Mouse (Mus musculus): Measurements from ENCODE around the gene Acrbp.

Acrbp gene

DNA sequence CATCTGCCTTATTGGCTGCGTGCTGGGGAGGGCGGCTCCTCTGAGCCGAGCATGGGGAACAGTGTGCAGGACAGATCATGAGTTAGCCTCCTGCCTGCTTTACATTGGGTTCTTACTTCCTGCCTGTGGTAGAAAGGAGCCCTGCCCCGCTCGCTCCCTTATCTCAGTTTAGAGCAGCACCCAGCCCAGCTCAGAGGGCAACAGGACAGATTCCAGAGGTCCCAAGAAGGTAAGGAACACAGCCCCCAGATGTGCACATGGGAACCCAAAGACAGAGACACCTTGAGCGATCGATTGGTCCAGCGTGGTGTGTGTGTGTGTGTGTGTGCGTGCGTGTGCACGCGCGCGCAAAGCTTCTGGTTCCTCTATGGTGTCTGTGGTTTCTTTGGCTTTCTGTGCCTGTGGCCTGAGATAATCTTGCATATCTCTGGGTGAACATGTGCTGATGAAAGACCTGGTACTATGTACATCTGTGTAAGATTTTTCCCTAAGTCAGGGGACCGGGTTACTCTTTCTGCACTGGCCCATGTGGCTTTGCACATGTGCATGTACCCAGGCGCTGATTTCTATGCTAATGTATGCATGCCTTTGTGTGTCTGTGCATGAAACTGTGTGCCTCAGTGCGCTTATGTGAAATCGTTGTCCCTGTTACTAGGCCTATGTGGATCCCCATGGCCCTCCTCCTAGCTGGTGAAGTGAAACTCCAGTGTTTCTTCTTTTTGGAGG, 21.8 kb downstream of the Acrbp start:
- no peak for DNase-seq (ENCODE audit: low read depth, low spot score)

DNA sequence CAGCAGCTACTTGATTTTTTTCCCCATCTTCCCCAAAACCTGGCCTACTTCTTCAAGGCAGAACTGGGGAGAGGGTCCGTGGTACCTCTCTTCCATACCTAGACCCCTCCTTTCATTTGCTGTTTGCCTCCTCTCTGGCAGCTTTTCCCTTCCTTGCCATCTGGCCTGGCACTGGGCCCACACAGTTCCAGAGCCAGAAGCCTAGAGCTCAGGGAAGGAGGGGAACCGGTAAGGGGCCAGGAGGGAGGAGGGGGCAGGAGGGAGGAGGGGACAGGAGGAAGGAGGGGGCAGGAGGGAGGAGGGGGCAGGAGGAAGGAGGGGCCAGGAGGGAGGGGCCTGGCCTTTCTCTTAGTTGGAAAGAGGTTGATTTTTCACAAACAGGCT, 22.4 kb downstream of the Acrbp start:
- no peak for DNase-seq (ENCODE audit: low read depth, low spot score)

DNA sequence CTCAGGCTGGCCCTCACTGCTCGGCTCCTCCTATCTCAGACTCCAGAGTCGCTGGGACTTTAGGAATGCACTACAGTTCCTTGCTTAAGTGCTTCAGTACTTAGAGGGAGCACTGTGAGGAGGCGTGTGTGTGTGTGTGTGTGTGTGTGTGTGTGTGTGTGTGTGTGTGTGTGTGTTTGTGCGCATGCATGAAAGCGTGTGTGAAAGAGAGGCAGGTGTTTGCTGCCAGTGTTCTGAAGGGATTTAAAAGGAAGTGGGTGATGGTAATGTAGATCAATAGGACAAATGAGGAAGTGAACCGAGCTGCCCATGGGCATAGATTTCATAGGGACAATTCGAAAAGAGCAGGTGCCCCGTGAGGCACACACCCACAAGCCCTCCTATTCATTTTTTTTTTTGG, 24.3 kb downstream of the Acrbp start:
- no peak for DNase-seq (ENCODE audit: low read depth, low spot score)

DNA sequence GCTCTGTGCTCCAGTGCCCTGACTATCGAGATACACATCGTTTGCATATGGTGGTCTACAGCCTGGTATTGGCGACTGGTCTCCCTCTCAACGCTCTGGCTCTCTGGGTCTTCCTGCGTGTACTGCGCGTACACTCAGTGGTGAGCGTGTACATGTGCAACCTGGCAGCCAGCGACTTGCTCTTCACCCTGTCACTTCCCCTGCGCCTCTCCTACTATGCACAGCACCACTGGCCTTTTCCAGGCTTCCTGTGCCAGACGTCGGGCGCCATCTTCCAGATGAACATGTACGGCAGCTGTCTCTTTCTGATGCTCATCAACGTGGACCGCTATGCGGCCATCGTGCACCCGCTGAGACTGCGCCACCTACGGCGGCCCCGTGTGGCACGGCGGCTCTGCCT, 31.9 kb downstream of the Acrbp start:
- DNase-seq (ENCODE audit: low read depth, low spot score) = no peak

DNA sequence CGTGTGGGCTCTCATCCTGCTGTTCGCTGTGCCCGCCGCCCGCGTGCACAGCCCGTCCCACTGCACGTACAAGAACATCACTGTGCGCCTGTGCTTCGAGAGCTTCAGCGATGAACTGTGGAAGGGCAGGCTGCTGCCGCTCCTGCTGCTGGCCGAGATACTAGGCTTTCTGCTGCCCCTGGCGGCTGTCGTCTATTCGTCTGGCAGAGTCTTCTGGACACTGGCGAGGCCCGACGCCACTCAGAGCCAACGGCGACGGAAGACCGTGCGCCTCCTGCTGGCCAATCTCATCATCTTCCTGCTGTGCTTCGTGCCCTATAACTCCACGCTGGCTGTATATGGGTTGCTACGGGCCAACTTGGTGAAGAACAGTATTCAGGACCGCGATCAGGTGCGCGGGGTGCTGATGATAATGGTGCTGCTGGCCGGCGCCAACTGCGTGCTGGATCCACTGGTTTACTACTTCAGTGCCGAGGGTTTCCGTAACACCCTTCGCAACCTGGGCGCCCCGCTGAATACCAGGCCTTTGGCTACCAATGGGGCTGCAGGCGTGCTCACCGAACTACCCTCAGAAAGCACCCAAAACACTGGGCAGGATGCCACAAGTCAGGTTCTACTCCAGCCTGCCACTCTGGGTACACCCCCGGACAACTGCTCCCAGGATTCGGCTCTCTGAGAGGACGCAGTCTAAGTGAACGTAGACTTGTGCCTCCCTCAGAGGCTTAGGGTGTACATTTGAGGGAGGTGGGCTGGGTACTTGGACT, 32.5 kb downstream of the Acrbp start:
- DNase-seq (ENCODE audit: low read depth, low spot score) = peak; percentile 77

DNA sequence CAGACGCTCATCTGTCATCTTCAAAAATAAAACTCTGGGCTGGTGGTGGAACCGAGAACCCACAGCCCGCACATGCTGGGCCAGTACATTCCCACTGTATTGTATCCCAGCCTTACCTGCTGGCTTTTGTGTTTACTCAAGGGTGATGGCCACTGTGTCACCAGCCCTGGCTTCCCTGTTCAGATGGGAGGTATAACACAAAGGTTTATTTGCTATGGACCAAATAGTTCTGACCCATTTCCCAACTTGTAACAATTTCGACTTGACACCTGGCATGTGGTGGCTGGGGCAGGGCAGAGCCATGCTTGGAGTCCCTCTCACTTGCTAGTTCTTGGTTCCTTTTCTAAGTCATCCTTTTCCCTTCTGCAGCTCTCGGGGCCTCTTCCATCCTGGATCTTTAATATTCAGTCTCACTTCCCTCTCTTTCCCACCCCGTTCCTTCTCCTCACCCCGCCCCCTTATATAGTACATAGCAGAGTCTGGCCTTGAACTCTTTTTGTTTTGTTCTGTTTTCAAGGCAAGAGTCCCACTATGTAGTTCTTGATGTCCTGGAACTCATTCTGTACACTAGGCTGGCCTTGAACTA, 33.4 kb downstream of the Acrbp start:
- no peak for DNase-seq (ENCODE audit: low read depth, low spot score)

DNA sequence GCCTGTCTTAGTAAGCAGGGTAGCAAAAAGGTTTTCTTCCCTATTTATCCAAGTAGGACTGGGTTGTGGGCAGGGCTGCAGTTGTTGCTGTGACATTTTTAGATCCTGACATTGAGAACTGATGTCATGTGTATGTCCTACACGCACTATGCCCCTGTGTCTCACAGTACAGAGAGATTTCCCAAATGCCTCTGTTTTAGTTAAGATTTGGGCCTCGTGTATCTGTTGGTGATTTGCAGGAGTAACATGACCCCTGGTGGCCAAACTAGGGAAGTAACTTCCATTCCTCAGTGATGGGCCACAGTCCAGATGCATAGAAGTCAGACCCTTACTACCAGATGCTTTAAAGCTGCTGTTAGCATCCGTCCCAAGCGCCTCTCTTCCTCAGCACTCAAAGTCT, 34.9 kb downstream of the Acrbp start:
- no peak for DNase-seq (ENCODE audit: low read depth, low spot score)

DNA sequence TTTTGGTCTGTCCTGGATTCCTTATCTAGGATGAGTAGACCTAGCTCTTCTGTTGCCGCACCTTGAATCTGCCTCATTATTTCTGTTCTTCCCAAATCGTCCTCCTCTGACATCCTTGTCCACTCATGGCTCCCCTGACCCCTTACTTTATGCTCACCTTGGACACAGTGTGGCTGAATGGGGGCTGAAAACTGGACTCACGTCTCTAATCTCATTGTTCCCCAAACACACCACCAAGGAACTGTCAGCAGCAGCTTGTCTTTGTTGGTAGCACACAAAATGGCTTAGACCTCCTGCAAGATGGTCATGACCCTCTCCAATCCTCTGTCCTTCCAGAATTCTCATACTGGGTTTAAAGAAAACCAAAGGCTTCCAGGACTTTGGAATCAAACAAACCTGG, 38.4 kb downstream of the Acrbp start:
- no peak for DNase-seq (ENCODE audit: low read depth, low spot score)

DNA sequence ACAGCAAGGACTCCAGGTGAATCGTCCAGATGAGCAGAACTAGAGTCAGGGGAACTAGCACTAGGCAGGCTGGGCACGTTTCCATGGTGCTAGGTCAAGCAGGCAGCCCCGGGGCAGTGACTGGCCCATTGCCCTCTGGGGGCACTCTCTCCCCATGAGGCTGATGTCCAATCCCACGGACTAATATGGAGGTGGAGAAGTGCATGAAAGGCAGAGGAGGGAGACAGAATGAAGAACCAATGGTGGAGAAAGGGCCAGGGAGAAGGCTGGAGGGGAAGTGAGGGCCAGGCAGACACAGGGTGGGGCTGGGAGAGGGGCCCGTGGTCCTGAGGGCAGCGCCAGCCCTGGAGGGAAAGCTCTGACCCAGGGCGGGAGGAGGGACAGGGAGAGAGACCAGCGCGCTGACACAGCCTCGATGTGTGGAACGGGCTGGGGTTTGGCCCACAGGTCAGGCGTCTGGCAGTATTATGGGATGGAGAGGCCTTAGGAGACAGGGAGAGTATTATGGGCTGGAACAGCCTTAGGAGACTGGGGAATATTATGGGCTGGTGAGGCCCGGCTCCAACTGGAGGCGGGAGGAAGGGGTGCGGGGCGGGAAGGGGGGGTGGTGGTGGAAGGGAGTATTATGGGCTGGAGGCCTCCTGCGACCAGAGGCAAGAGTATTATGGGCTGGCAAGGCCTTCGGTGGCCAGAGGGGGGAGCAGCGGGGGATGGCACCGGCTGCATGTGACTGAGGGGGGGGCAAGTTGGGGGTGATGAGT, 39.3 kb downstream of the Acrbp start:
- peak; percentile 76 for DNase-seq (ENCODE audit: low read depth, low spot score)

DNA sequence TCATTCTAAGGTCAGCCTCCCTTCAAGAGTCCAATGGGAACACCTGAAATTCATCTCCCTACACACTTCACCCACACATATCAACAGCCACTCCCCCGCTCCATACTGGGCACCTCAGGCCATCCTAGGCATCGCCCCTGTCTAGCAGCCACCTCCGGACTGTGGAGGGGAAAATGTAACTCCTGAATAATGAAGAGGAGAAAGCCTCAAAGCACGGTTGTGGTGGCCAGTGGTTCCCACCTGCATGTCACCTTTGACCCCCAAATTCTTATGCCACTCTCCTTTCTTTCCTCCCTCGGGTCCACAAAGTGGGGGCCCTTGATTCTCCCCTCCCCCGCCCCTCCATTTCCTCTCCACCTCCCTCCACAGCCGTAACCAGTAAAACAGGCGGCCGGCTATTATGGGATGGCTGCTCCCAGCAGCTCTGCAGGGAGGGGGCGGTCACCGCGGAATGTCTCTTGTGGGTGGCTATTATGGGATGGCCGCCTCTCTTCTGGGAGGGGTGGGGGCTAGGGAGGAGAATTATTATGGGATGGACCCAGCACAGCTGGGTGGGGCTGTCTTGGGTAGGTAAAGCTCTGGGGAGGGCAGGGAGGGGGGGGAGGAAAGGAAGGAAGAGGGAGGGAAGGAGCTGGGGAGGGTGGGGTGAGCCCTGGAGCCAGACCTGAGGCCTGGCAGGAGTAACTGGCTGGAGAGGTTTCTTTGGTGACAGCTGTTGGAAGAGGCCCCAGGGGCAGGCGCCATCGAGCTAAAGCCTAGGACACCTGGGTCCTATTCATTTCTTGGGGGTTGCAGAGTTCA, 40.2 kb downstream of the Acrbp start:
- no peak for DNase-seq (ENCODE audit: low read depth, low spot score)

DNA sequence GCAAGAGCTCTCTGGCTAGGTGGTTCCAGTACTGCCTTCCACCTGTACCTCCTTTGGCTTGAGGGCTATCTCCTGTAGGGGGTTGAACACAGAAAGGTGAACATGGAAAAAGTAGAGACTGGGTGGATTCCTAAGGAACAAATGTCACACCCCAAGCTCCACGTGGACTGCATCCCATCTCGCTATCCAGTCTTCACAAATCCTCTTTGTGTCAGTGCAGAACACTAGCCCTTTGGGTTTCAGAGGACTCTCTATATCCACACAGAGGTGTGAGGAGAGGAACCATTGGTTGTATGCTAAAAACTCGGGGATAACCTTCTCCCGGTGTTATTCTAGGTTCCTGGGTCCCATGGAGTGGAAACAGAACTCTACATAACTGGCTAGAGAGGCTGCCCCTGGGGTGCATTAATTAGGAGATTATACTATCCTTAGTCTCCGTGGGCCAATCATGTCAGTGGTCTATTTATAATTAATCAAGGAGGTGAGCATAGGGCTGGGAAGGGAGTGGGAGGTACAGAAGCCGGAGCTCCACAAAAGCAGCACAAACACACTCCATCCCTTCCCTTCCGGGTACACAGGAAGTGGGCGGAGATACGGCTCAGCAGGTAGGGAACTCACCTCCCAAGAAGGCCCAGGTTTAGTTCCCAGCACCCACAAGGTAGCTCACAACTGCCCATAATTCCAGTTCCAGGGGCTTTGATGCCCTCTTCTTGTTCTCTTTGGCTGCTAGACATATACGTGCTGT, 41.0 kb downstream of the Acrbp start:
- DNase-seq (ENCODE audit: low read depth, low spot score) = no peak

DNA sequence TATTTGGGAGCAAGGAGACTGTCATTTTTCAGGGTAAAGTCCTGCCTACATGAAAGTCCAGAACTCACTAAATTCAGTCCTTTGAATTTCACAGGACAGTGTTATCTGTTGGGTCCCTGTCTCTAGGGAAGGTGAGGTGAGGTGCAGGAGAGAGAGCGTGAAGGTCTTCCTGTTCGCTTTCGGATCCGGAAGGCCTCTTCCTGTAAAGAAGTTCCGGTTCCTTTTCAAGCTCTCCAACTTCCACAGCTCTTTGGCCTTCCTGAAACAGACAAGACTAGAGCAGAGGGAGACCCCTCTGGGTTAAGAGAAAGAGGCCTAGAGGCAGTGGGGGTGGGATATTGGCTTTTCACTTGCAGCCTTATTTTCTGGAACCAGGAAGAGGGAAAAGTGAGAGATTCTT, 42.9 kb downstream of the Acrbp start:
- no peak for DNase-seq (ENCODE audit: low read depth, low spot score)

DNA sequence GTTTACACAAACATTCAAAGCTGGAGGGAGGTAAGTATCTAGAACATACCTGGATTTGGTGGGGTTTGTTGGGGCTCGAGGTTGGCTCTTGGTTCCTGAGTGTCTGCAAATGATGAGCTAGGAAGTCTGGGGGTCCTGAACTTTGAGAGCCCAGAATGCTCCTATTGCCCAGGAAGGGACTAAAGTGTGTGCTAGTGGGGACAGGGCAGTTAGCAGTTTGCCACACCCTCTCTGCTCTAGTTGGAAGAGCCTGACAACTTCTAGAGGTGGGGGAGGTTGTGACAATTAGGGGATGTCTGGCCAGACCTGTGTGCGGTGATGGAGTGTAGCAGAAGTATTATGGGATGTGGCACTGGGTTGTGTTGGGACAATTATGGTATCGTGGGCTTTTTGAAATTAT, 45.4 kb downstream of the Acrbp start:
- DNase-seq (ENCODE audit: low read depth, low spot score) = no peak

DNA sequence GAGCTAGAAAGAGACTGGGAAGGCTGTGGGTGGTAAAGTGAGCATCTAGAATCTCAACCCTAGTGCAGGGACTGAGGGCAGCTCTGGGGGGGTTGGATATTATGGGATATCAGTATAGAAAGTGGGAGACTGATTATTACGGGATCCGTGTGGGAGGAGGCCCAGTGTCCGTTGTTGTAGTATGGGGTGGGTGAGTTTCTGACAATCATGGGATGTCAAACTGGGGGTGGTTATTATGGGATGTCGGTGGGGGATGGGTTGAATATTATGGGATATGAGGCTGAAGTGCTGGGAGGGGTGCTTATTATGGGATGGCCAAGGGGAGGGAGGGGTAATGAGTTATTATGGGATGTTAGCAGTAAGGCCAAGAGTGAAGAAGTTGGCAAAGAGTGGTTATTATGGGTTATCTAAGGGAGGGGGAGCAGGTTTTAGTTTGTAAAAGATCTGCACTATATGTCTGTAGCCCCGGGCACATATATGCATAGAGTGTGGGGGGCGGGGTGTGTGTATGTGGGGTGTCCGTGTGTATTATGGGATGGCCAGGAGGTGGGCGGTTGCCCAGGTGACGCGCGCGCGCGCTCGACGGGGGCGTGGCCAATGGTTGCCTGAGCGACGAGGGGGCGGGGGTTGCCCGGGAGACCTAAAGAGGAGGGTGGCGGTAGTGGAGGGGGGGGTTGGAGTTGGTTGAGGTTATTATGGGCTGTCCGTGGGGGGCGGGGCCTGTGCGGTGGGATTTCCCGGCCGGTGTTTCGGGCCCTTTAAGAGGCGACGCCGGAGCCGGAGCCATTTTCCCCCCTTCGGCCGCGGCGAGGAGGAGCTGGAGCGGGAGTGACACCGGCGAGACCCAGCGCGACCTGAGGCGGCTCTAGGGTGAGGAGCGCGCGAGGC, 46.1 kb downstream of the Acrbp start, which contains the start of gene Chd4:
Chd4 (plus strand) TSS at position 591 of the 888 bp plus-strand sequence.
- peak; percentile 89 for DNase-seq (ENCODE audit: low read depth, low spot score)

DNA sequence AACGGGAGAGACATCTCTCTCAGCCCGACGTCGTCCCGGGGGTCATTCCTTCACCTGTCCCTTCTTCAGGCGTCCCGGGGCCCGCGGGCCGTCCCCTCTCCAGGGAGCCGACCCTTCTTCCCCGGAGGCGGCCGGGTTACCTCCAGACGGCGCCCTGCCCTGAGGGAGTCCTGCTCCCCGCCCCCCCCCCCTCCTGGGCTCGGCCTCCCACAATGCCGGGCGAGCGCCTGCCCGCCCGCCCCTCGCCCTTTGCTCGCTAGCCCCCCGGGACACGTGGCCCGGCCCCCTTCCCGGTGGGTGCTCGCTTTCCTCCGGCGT, 46.7 kb downstream of the Acrbp start:
- no peak for DNase-seq (ENCODE audit: low read depth, low spot score)

DNA sequence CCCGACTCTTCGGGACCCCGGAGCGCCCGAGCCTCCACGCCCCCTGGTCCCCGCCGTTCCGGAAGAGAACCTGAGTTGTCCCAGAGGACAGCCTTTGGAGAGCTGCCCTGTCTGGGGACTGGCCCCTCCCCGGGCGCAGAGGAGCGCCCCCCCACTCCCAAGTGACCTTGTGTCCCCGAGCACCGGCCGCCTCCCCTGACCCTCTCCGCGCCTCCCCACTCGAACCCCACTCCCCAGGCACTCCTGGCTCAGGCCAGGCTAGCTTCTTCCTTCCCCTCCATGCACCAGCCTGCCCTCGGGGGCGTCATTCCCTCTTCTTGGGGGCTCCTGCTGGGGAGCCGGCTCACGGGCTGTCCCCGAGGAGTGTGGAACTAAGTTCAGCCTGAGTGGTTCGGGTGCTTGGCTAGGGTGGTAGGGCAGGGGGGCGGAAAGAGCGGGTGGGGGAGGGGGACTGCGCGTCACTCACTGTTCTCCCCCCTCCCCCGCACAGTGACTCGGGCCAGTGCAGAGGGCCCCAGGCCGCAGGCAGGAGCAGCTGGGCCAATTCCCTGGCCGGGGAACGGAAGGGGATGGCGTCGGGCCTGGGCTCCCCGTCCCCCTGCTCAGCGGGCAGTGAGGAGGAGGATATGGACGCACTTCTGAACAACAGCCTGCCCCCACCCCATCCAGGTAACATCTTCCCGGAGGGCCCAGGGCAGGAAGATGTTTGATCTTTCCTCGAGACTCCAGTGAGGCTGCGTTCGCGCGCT, 47.3 kb downstream of the Acrbp start:
- DNase-seq (ENCODE audit: low read depth, low spot score) = no peak

DNA sequence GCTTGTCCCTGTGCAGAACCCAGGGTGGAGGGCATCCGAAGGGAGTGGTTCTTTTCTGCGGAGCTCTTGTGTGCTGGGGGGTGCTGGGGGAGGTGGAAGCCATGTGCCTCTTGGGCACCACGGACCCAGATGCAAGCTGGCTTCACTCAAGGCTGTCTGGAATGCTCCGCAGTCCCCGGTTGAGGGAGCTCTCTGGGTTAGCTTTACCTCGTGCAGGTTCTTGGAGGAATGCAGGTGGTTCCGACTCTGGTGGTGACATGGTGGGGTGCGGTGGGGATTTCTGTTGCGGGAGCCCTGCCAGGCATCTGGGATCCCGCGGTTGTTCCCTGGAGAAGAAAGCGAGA, 47.8 kb downstream of the Acrbp start:
- DNase-seq (ENCODE audit: low read depth, low spot score) = no peak

DNA sequence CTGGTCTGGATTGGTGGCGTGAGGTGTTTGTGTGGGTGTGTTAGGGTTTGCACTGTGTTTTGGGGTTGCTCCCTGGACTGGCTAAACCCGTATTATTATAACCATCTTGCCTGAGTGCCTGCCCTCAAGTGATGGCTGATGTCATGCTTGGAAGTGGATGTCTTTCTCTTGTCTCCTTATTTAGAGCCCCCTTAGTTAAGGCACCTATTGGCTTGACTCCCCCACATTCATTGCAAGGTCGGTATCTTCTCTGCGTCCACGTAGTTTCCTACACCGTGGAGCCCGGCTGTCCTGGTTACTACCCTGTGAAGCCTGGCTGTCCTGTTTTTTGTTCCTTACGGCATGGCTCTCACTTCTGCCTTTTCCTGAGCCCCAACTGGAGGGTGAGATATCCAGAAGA, 48.5 kb downstream of the Acrbp start:
- no peak for DNase-seq (ENCODE audit: low read depth, low spot score)

DNA sequence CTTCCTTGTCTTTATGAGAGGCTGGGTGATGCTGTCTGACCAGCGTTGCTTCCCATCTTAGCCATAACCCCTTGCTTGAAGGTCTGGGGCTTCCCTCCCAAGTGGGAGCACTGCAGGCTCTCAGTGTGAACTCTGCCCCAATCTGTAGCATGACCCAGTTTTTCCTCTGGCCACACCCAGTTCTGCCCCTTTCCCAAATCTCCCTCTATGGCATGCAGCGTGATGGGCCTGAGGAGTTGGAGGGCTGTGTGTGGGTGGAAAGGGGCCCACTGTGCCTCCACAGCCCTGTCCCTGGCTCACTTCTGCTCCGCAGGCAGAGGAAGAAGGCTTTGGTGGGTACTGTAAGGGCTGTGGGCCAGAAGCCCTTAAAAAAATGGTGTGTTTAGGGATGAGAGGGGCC, 49.0 kb downstream of the Acrbp start:
- DNase-seq (ENCODE audit: low read depth, low spot score) = no peak
